Mouse (Mus musculus): ENCODE data around the gene Pxk. TPM values are rescaled to one million over a fixed set of nuclear protein-coding genes. Genes with fewer than 3 reads are reported as not detected.

The Pxk gene
- polyA plus RNA-seq, 1 experiment from 2014 or later = 68.8 TPM

DNA sequence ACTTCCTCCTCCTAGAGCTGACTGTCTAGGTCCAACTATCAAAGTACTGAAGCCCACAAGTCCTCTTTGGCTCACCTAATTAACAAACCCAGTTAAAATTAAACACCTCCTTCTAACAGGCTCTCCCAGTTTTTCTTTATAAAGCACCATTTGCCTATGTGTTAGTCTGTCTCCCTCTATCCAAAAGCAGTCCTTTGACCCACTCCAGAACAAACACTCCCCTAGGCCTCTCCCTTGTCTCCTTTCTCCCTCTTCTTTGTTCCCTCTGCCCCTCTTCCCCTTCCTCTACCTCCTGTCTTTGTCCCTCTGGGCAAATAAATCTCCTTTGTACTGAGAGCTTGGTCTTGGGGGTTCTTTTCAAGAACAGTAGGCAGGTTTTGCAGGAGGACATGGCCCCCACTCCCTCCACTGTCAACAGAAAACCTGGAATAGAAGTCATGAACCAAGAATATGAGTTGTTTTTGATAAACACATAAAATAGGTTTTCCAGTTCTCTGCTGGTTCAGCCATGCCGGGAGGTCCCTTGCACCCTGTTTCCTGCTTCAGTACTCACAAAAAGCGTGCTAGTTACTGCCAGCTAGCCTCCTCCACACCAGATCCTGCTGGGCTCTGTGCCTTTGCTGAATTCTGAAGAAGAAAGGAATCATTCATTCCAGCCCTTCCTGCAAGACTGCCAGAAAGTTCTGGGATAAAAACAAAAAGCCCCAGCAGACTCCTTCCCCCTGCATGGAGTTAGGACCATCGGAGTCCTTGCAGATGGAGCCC lies 35.3 kb upstream of the Pxk start:
- Histone ChIP-seq H3K4me2 (ENCODE audit: low read length) (no peak overlapping the region), H3K27me3 (ENCODE audit: control insufficient read depth, insufficient read depth, low read depth, low read length) (no peaks in the 10 kb centered on the region), H3K9me3 (replicated peaks; ENCODE audit: control insufficient read depth, low read length, poor library complexity, severe bottlenecking) (no peaks in the 10 kb centered on the region), H3K4me3 (ENCODE audit: low read depth, low read length) (no peak overlapping the region), H3K27ac (ENCODE audit: low read length) (no peak overlapping the region), H3K9ac (ENCODE audit: low read depth, low read length) (no peak overlapping the region), H3K36me3 (ENCODE audit: control insufficient read depth, insufficient read depth, low read length) (no peaks in the 10 kb centered on the region), H3K4me1 (ENCODE audit: control insufficient read depth, insufficient read depth, low read length) (no peaks in the 10 kb centered on the region)
- WGBS = 49% methylated on average over 3 of the region's 3 CpGs
- ATAC-seq = 0 out of 2 replicates have a peak, but pooled peaks have one; percentile 32

DNA sequence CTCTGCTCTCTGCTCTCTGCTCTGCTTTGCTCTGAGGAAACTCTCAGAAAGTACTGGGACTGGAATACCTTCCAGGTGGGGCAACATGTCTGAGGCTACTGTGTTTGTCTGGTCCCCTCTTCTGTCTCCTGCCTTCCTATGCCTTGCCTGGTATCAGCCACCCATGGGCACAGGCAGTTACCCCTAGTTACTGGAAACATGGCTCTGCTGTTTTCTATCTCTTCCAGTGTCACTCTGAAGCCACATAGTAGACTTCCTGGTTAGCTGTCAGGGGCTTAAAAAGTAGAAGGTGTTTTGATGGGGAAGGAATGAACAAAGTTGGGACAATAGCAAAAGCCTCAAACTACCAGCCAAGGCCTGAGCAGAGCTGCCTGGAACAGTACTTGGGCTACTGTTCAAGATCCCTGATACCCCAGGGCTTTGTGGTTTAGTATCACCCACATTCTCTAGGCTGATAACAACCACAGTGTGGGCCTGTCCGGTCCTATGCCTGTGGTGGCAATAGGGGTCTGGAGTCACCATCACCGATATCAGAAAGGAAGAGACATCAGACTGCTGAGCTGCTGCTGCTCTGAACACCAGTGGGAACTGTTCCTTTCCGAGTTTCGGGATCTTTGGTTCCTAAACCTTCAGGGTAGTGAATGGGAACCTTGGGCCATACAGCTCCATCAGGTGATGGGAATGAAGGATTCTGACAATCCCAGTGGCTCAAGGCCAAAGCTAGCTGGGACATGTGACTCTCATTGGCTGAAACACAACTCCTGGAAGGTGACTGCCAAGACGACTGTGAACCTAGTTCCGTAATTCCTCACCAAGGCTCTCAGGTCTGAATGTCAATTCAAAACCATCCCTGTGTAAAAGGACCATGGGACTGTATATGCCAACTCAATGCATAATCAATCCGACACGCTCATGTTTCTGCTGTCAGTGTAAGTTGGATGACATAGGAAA lies 33.9 kb upstream of the Pxk start:
- no peaks in the 10 kb centered on the region for H3K9me3 ChIP-seq (replicated peaks; ENCODE audit: control insufficient read depth, low read length, poor library complexity, severe bottlenecking)
- no peak overlapping the region for H3K4me2 ChIP-seq (ENCODE audit: low read length)
- H3K27me3 ChIP-seq (ENCODE audit: control insufficient read depth, insufficient read depth, low read depth, low read length) = no peaks in the 10 kb centered on the region
- no peak overlapping the region for H3K9ac ChIP-seq (ENCODE audit: low read depth, low read length)
- H3K4me3 ChIP-seq (ENCODE audit: low read depth, low read length) = no peak overlapping the region
- H3K4me1 ChIP-seq (ENCODE audit: control insufficient read depth, insufficient read depth, low read length) = no peaks in the 10 kb centered on the region
- peak overlapping the region; percentile 3; the same call in 1 of the 2 replicates for H3K27ac ChIP-seq (ENCODE audit: low read length)
- no peak for ATAC-seq
- no peaks in the 10 kb centered on the region for H3K36me3 ChIP-seq (ENCODE audit: control insufficient read depth, insufficient read depth, low read length)
- 88% methylated on average over 8 of the region's 8 CpGs for WGBS

DNA sequence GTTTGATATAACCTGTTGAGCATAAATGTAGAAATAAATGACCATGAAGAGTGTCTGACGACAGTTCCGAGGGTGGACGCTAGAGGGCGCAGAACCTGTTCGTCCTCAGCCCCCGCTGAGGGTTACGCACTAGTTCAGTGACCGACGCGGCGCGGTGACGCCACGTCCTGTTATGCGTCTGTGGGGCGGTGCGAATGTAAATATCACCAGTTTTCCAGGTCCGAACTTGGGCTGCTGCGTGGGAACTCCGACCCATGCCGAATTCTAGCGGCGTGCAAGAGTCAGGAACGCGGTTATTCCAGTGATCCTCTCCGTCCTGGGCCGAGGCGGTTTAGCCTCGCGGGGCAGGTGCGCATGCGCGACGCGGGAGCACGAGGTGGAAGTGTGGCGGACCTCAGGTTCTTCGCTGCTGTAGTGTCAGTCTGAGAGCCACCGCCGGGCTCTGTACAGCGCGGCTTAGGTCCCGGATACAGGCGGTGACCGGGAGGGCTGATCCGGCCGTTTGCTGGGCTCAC lies 17.8 kb upstream of the Pxk start, which contains the start of gene Rpp14:
Rpp14 (plus strand) TSS at position 203 of the 515 bp plus-strand sequence.
- Histone ChIP-seq H3K27ac (ENCODE audit: low read length) (peak within 1 kb of the TSS; percentile 95), H3K27me3 (ENCODE audit: control insufficient read depth, insufficient read depth, low read depth, low read length) (no peaks in the 10 kb centered on the region), H3K36me3 (ENCODE audit: control insufficient read depth, insufficient read depth, low read length) (peaks cover 3% of the 10 kb centered on the region; the same call in 1 of the 2 replicates), H3K4me3 (ENCODE audit: low read depth, low read length) (peak within 1 kb of the TSS; percentile 71), H3K9ac (ENCODE audit: low read depth, low read length) (peak within 1 kb of the TSS; percentile 76), H3K9me3 (replicated peaks; ENCODE audit: control insufficient read depth, low read length, poor library complexity, severe bottlenecking) (no peaks in the 10 kb centered on the region), H3K4me1 (ENCODE audit: control insufficient read depth, insufficient read depth, low read length) (peaks cover 15% of the 10 kb centered on the region), H3K4me2 (ENCODE audit: low read length) (peak within 1 kb of the TSS; percentile 80)
- WGBS = under 1% methylated on average over 47 of the region's 47 CpGs
- ATAC-seq = peak; percentile 97

DNA sequence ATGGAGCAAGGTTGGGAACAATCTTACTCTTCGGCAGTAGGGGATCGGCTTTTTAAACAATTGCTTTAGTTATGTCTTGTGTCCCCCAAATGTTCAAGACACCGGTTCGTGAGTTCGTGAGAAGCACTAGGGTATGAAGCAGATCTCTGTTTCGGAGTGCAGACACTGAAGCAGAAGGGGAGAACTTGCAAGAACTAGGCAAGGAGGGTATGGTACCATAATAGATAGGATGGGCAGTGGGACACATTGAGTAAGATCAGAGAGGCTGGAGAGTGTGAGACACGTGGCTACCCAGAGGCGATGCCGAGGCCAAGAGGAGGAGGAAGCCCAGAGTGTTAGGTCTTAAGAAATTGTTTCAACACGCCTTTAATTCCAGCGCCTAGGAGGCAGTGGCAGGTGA lies 17.3 kb upstream of the Pxk start:
- peak; percentile 74 for ATAC-seq
- Histone ChIP-seq H3K4me1 (ENCODE audit: control insufficient read depth, insufficient read depth, low read length) (peaks cover 15% of the 10 kb centered on the region), H3K27ac (ENCODE audit: low read length) (peak overlapping the region; percentile 95), H3K27me3 (ENCODE audit: control insufficient read depth, insufficient read depth, low read depth, low read length) (no peaks in the 10 kb centered on the region), H3K9ac (ENCODE audit: low read depth, low read length) (peak overlapping the region; percentile 76), H3K4me3 (ENCODE audit: low read depth, low read length) (peak overlapping the region; percentile 71), H3K36me3 (ENCODE audit: control insufficient read depth, insufficient read depth, low read length) (peaks cover 3% of the 10 kb centered on the region; the same call in 1 of the 2 replicates), H3K4me2 (ENCODE audit: low read length) (peak overlapping the region; percentile 80), H3K9me3 (replicated peaks; ENCODE audit: control insufficient read depth, low read length, poor library complexity, severe bottlenecking) (no peaks in the 10 kb centered on the region)
- WGBS = 4% methylated on average over 11 of the region's 11 CpGs

DNA sequence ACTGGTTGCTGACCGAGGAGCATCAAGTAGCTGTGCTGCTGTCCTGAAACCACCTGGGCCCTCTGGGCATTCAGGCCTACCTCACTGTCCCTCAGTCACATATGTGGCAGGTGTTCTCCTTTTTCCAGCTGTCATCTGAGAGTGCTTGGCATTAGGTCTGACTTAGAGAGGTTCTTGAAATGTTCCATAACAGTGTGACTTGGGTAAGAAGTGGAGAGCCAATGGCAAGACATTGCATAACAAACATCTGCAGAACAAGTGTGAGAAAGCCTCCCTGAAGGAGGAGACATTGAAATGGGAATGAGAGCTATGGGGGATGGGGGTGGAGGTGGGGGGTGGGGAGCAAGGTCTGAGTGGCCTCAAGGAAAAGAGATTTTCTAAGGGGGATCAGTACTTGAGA lies 15.1 kb upstream of the Pxk start:
- Histone ChIP-seq H3K4me1 (ENCODE audit: control insufficient read depth, insufficient read depth, low read length) (peaks cover 15% of the 10 kb centered on the region), H3K4me2 (ENCODE audit: low read length) (no peak overlapping the region), H3K36me3 (ENCODE audit: control insufficient read depth, insufficient read depth, low read length) (peaks cover 13% of the 10 kb centered on the region), H3K4me3 (ENCODE audit: low read depth, low read length) (no peak overlapping the region), H3K27me3 (ENCODE audit: control insufficient read depth, insufficient read depth, low read depth, low read length) (no peaks in the 10 kb centered on the region), H3K27ac (ENCODE audit: low read length) (no peak overlapping the region), H3K9me3 (replicated peaks; ENCODE audit: control insufficient read depth, low read length, poor library complexity, severe bottlenecking) (no peaks in the 10 kb centered on the region), H3K9ac (ENCODE audit: low read depth, low read length) (no peak overlapping the region)
- ATAC-seq = no peak
- 90% methylated on average over 1 of the region's 1 CpGs for WGBS

DNA sequence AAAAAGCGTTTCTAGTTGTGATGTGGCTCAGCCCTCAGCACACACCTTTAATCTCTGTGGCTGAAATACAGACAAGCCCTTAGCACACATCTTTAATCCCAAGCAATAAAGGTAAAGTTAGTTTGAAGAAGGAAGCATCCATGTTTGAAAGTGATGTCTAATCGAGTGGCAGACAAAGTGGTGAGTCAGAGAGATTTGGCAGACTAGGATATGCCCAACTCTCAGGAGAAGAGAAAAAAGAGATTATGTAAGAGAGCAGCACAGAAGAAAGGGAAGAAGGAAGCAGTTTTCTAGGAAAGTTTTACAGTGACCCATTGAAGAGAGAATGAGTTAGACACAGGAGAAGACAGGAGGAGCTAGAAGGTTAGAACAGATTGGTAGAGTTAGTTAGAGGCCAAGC lies 9.0 kb upstream of the Pxk start:
- no peak overlapping the region for H3K4me2 ChIP-seq (ENCODE audit: low read length)
- 94% methylated on average over 2 of the region's 2 CpGs for WGBS
- no peak overlapping the region for H3K4me3 ChIP-seq (ENCODE audit: low read depth, low read length)
- H3K27me3 ChIP-seq (ENCODE audit: control insufficient read depth, insufficient read depth, low read depth, low read length) = no peaks in the 10 kb centered on the region
- no peak overlapping the region for H3K27ac ChIP-seq (ENCODE audit: low read length)
- no peak overlapping the region for H3K9ac ChIP-seq (ENCODE audit: low read depth, low read length)
- no peaks in the 10 kb centered on the region for H3K4me1 ChIP-seq (ENCODE audit: control insufficient read depth, insufficient read depth, low read length)
- no peak for ATAC-seq
- peaks cover 28% of the 10 kb centered on the region for H3K36me3 ChIP-seq (ENCODE audit: control insufficient read depth, insufficient read depth, low read length)
- no peaks in the 10 kb centered on the region for H3K9me3 ChIP-seq (replicated peaks; ENCODE audit: control insufficient read depth, low read length, poor library complexity, severe bottlenecking)

DNA sequence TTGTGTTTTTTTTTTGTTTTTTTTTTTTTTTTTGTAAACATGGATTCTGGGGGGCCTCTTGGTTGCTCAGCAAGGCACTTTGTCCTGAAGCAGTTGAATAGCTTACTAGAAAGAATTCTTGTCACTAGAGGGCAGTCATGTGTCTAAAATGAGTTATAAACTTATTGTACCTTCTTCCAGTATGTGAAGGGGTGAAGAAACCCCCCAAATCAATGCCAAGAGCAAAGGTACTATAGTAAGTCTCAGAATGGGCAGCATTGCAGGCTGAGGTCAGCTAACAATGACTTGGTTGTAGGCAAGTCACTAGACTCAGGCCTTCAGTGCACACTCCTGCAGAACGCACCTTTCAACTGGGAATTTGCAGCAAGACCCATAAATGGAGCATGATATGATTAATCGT lies 5.4 kb upstream of the Pxk start:
- Histone ChIP-seq H3K27ac (ENCODE audit: low read length) (no peak overlapping the region), H3K4me2 (ENCODE audit: low read length) (no peak overlapping the region), H3K36me3 (ENCODE audit: control insufficient read depth, insufficient read depth, low read length) (peaks cover 18% of the 10 kb centered on the region), H3K9me3 (replicated peaks; ENCODE audit: control insufficient read depth, low read length, poor library complexity, severe bottlenecking) (no peaks in the 10 kb centered on the region), H3K4me1 (ENCODE audit: control insufficient read depth, insufficient read depth, low read length) (peaks cover under 1% of the 10 kb centered on the region; the same call in 1 of the 2 replicates), H3K27me3 (ENCODE audit: control insufficient read depth, insufficient read depth, low read depth, low read length) (no peaks in the 10 kb centered on the region), H3K9ac (ENCODE audit: low read depth, low read length) (no peak overlapping the region), H3K4me3 (ENCODE audit: low read depth, low read length) (no peak overlapping the region)
- ATAC-seq = 0 out of 2 replicates have a peak, but pooled peaks have one; percentile 48
- 98% methylated on average over 2 of the region's 2 CpGs for WGBS

GRCm38 (mm10) chr14:8093427-8093826 lies 4.6 kb upstream of the Pxk start:
- ATAC-seq = no peak
- 48% methylated on average over 5 of the region's 5 CpGs for WGBS
- H3K36me3 ChIP-seq (ENCODE audit: control insufficient read depth, insufficient read depth, low read length) = peaks cover 14% of the 10 kb centered on the region

More at GRCm38 (mm10) chr14:8093427-8093826, 4.6 kb upstream of the Pxk start:
- H3K27ac ChIP-seq (ENCODE audit: low read length) = no peak overlapping the region
- H3K9ac ChIP-seq (ENCODE audit: low read depth, low read length) = no peak overlapping the region
- H3K27me3 ChIP-seq (ENCODE audit: control insufficient read depth, insufficient read depth, low read depth, low read length) = no peaks in the 10 kb centered on the region
- H3K4me2 ChIP-seq (ENCODE audit: low read length) = no peak overlapping the region
- H3K4me3 ChIP-seq (ENCODE audit: low read depth, low read length) = no peak overlapping the region
- H3K4me1 ChIP-seq (ENCODE audit: control insufficient read depth, insufficient read depth, low read length) = peaks cover 4% of the 10 kb centered on the region; the same call in 1 of the 2 replicates
- H3K9me3 ChIP-seq (replicated peaks; ENCODE audit: control insufficient read depth, low read length, poor library complexity, severe bottlenecking) = no peaks in the 10 kb centered on the region
